Mouse (Mus musculus) ovary, adult 18-20 months (tissue): ENCODE results near the gene Nfia.
A peak's percentile ranks its signal among the peaks of the same experiment; 100 is the strongest.

ENCODE experiments used
- DNase-seq: peaks from one replicate; pipeline ENCODE4 v3.0.0; 2022; ENCODE audit warnings: low spot score, mixed read lengths

The Nfia gene

GRCm38 (mm10) chr4:97912155-97912554 is 139.6 kb downstream of the Nfia start:
- no peak for DNase-seq

GRCm38 (mm10) chr4:97912560-97912959 is 140.0 kb downstream of the Nfia start:
- no peak for DNase-seq

- DNase-seq: no peak
Observed at GRCm38 (mm10) chr4:97914348-97914747, 141.8 kb downstream of the Nfia start.

- DNase-seq: no peak
Observed at GRCm38 (mm10) chr4:97914761-97915160, 142.2 kb downstream of the Nfia start.

GRCm38 (mm10) chr4:97917568-97917967 is 145.0 kb downstream of the Nfia start:
- DNase-seq: no peak

- no peak for DNase-seq
Observed at GRCm38 (mm10) chr4:97918675-97919074, 146.1 kb downstream of the Nfia start.

GRCm38 (mm10) chr4:97919773-97920172 is 147.2 kb downstream of the Nfia start:
- no peak for DNase-seq

GRCm38 (mm10) chr4:97920287-97921079 is 147.9 kb downstream of the Nfia start:
- DNase-seq: no peak

- DNase-seq: no peak
Observed at GRCm38 (mm10) chr4:97921682-97922081, 149.1 kb downstream of the Nfia start.

- no peak for DNase-seq
Observed at GRCm38 (mm10) chr4:97923248-97923647, 150.7 kb downstream of the Nfia start.

GRCm38 (mm10) chr4:97923876-97924316 is 151.4 kb downstream of the Nfia start:
- peak; percentile 42 for DNase-seq

- no peak for DNase-seq
Observed at GRCm38 (mm10) chr4:97924414-97924813, 151.9 kb downstream of the Nfia start.

- DNase-seq: no peak
Observed at GRCm38 (mm10) chr4:97924855-97925254, 152.3 kb downstream of the Nfia start.

GRCm38 (mm10) chr4:97925644-97926043 is 153.1 kb downstream of the Nfia start:
- no peak for DNase-seq

- DNase-seq: peak; percentile 55
Observed at GRCm38 (mm10) chr4:97926607-97927308, 154.2 kb downstream of the Nfia start.

GRCm38 (mm10) chr4:97927309-97927656 is 154.7 kb downstream of the Nfia start:
- no peak for DNase-seq

- DNase-seq: no peak
Observed at GRCm38 (mm10) chr4:97936371-97936770, 163.8 kb downstream of the Nfia start.

- DNase-seq: no peak
Observed at GRCm38 (mm10) chr4:97936912-97937311, 164.4 kb downstream of the Nfia start.

- no peak for DNase-seq
Observed at GRCm38 (mm10) chr4:97939492-97939891, 167.0 kb downstream of the Nfia start.

- DNase-seq: no peak
Observed at GRCm38 (mm10) chr4:97939920-97940520, 167.5 kb downstream of the Nfia start.

- DNase-seq: no peak
Observed at GRCm38 (mm10) chr4:97941616-97942015, 169.1 kb downstream of the Nfia start.

GRCm38 (mm10) chr4:97944309-97944708 is 171.8 kb downstream of the Nfia start:
- DNase-seq: no peak

- no peak for DNase-seq
Observed at GRCm38 (mm10) chr4:97947484-97947883, 174.9 kb downstream of the Nfia start.
